Comparison of ENCODE assay signal across 8 mouse cellular contexts in genomic region chr5:142821266-142821973, GRCm38 (mm10). TPM values are rescaled to one million over a fixed set of nuclear protein-coding genes. Genes with fewer than 3 reads are reported as not detected.
DNase-seq lines count a peak whose midpoint lies in the region.

No protein-coding gene starts in this region.

- no peaks in the 10 kb centered on the region for H3K36me3 ChIP-seq in midbrain, embryonic 10.5 days

- DNase-seq in adrenal gland, postnatal 10 days, result peak; percentile 96
- peak; percentile 96 for DNase-seq in embryo, embryonic 10 days (ENCODE audit: low spot score)
- DNase-seq in gastrocnemius, postnatal 25 days, result peak; percentile 96
- DNase-seq in induced T-regulatory cell, adult 2 months (ENCODE audit: low read depth), result peak; percentile 39
- peak; percentile 93 for DNase-seq in left cerebral cortex, postnatal 4 days
- peak; percentile 91 for DNase-seq in midbrain, embryonic 10.5 days (ENCODE audit: low spot score)
- DNase-seq in skeletal muscle tissue, adult 2 months (ENCODE audit: low read depth, low spot score), result peak; percentile 98
- no peak for DNase-seq in natural killer cell, adult 2 months (ENCODE audit: low spot score in 2 of 2)

- H3K27me3 ChIP-seq in midbrain, embryonic 10.5 days (ENCODE audit: low read depth, poor library complexity, severe bottlenecking), result peaks cover 11% of the 10 kb centered on the region; the same call in 1 of the 2 replicates

- no peaks in the 10 kb centered on the region for H3K9me3 ChIP-seq in midbrain, embryonic 10.5 days (replicated peaks)

- peak overlapping the region; percentile 100 for H3K27ac ChIP-seq in midbrain, embryonic 10.5 days (replicated peaks)

- WGBS in midbrain, embryonic 10.5 days, result 0% methylated on average over 36 of the region's 36 CpGs

- intact Hi-C loops in left cerebral cortex, postnatal 4 days (cut with DNase I), result no loop called here

- H3K4me1 ChIP-seq in midbrain, embryonic 10.5 days, result peaks cover 61% of the 10 kb centered on the region

- H3K4me3 ChIP-seq in midbrain, embryonic 10.5 days, result peak overlapping the region; percentile 99

RNA-seq across cellular contexts. Expression of gene Tnrc18, which starts 4.0 kb away (rescaled TPM):
- total RNA-seq in adrenal gland, postnatal 10 days (2021), result 10 to 100 TPM; 77.5 to 98.6 TPM
- total RNA-seq in gastrocnemius, postnatal 25 days (2021), result 10 to 100 TPM; 25.2 to 31.6 TPM
- total RNA-seq in left cerebral cortex, postnatal 4 days (2021), result 100 to 1,000 TPM; 232 to 250 TPM
- polyA plus RNA-seq in midbrain, embryonic 10.5 days (2016; fragmentation: Nextera tagmentation; extraction: Ambion mirVana), result 18.7 and 23.2 TPM in 2 replicates

Comparison
In these comparisons a context has a peak if more than half of its experiments do, and no peak if none do; other contexts are left out.
1. DNase-seq: peak in adrenal gland, postnatal 10 days (single experiment), embryo, embryonic 10 days (single experiment), gastrocnemius, postnatal 25 days (single experiment), induced T-regulatory cell, adult 2 months (single experiment), left cerebral cortex, postnatal 4 days (single experiment), midbrain, embryonic 10.5 days (single experiment) and skeletal muscle tissue, adult 2 months (single experiment); none in natural killer cell, adult 2 months (0 of 2).